Mouse (Mus musculus) adrenal gland, adult 8-10 months (tissue): ENCODE results near the gene Tdrd3. TPM values are rescaled to one million over a fixed set of nuclear protein-coding genes. Genes with fewer than 3 reads are reported as not detected.

ENCODE experiments used
- DNase-seq: peaks from one replicate; pipeline ENCODE4 v3.0.0; 2022
- total RNA-seq, 4 experiments: library from RNA; stranded (reverse); gene quantifications; 2 replicates each; pipeline ENCODE4 v1.2.4; 2022

The Tdrd3 gene
- total RNA-seq, 4 experiments from 2014 or later: 35.8 to 43.2 (median 42.1) TPM

- peak; percentile 27 for DNase-seq
Measured at GRCm38 (mm10) chr14:87451645-87452443, 35.4 kb downstream of the Tdrd3 start.

GRCm38 (mm10) chr14:87455630-87456175 lies 39.3 kb downstream of the Tdrd3 start:
- no peak for DNase-seq

DNA sequence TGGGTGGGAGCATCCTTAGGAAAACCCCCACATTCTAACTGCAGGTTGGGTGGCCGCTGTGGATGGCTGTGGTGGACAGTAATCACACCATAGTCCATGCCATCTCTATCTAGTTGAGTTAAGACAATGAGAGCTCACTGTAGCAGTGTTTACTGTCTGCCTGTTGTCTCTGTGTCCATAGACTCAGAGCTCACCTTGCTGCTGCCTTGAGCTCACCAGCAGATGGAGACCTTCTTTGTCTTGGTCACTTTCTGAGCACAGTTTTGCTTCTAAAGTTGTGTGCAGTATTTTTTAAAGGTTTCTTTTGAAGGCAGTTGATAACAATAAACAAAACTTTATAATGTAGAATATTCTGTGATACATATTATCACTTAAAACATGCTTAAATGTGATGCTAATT lies 43.3 kb downstream of the Tdrd3 start:
- DNase-seq: no peak

- DNase-seq: no peak
Measured at GRCm38 (mm10) chr14:87461543-87461942, 45.1 kb downstream of the Tdrd3 start.

GRCm38 (mm10) chr14:87463963-87464654 lies 47.7 kb downstream of the Tdrd3 start:
- peak; percentile 47 for DNase-seq

DNA sequence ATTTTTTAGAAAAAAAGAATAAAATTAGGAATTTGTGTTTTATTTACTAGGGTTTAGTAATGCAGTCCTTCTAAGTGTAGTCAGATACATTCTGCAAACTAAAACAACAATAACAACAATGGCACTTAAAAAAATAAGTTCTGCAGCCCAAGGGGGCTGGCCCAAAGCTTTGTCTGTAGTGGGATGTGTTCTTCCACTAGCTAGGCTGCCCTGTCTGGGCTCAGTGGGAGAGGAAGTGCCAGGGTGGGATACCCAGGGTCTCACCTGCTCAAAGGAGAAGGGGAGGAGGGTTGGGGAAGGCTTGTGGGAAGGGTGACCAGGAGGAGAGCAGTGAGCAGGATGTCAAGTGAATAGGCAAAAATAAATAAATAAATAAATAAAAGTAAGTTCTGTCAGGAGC lies 48.2 kb downstream of the Tdrd3 start:
- no peak for DNase-seq

- no peak for DNase-seq
Measured at GRCm38 (mm10) chr14:87467586-87467985, 51.1 kb downstream of the Tdrd3 start.

DNA sequence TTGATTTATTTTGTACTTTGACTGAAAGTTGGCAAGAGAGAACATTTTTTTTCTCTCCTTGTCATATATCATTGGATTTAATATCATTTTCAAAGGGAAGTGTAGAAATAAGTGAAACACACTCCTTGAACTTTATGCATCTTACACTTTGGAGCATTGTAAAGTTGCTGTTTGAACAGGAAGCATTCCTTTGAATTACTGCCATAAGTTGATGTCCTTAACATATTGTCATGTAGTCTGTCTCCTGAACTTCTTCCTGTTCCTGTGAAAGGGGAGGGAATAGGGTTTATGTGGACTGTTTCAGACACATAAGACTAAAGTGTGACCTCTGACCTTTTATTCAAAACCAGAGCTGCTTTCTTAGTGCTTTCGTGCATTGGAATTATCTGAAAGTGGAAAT lies 55.1 kb downstream of the Tdrd3 start:
- DNase-seq: no peak

- DNase-seq: no peak
Measured at GRCm38 (mm10) chr14:87472782-87473181, 56.3 kb downstream of the Tdrd3 start.

GRCm38 (mm10) chr14:87475721-87476359 lies 59.4 kb downstream of the Tdrd3 start:
- no peak for DNase-seq

DNA sequence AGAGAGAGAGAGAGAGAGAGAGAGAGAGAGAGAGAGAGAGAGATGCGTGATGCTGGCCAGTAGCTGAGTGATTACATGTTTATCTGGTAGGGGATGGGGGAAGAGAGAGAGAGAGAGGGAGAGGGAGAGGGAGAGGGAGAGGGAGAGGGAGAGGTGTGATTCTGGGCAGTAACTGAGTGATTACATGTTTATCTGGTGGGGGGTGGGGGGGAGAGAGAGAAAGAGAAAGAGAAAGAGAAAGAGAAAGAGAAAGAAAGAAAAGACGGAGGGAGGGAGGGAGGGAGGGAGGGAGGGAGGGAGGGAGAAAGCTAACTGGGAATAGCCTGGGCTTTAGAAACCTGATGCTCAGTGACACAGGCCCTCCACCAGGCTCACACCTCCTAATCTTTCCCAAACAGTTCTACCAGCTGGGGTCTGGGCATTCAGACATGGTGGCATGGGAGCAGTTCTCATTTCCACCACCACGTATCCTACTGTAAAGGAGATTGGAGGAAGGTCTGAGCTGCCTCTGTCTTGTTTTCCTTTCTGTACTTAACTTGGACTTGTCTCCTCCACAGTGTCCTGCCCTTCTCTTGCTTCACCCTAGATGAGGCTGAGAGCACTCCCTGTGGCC lies 62.0 kb downstream of the Tdrd3 start:
- DNase-seq: no peak

DNA sequence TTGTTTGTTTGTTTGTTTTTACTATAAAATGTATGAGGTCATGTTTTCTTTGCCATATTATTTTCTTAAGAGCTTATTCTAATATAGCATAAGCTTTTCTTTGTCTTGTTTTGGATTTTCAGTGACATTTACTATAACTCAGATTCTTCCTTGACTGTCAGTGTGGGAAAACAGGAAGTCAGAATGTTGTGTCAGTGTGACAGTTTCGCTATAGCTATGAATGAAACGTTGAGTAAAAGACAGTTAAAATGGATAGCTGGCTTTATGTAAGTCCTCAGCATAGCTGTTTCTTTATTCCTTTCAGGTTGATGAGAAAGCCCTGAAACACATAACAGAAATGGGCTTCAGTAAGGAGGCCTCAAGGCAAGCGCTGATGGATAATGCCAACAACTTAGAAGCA lies 69.4 kb downstream of the Tdrd3 start:
- DNase-seq: no peak

- no peak for DNase-seq
Measured at GRCm38 (mm10) chr14:87497955-87498594, 81.6 kb downstream of the Tdrd3 start.

DNA sequence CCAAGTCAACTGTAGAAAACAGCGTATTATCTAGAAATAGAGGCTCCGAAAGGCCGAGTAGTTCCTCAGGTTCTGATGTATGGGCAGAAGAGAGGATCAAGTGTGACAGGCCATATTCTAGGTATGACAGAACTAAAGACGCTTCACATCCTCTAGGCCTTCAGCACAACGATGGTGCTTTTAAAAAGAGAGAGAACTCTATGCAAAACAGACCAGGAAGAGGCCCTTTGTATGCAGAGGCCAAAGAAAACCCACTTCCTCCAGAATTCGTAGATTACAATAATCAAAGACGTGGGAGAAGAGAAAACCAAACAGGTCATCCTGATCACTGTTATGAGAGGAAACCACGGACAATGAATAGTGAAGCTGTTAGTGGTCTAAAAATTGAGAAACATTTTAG lies 89.5 kb downstream of the Tdrd3 start:
- no peak for DNase-seq

- no peak for DNase-seq
Measured at GRCm38 (mm10) chr14:87515281-87515680, 98.8 kb downstream of the Tdrd3 start.

GRCm38 (mm10) chr14:87517381-87517780 lies 100.9 kb downstream of the Tdrd3 start:
- DNase-seq: no peak

- DNase-seq: no peak
Measured at GRCm38 (mm10) chr14:87531847-87532246, 115.4 kb downstream of the Tdrd3 start.

DNA sequence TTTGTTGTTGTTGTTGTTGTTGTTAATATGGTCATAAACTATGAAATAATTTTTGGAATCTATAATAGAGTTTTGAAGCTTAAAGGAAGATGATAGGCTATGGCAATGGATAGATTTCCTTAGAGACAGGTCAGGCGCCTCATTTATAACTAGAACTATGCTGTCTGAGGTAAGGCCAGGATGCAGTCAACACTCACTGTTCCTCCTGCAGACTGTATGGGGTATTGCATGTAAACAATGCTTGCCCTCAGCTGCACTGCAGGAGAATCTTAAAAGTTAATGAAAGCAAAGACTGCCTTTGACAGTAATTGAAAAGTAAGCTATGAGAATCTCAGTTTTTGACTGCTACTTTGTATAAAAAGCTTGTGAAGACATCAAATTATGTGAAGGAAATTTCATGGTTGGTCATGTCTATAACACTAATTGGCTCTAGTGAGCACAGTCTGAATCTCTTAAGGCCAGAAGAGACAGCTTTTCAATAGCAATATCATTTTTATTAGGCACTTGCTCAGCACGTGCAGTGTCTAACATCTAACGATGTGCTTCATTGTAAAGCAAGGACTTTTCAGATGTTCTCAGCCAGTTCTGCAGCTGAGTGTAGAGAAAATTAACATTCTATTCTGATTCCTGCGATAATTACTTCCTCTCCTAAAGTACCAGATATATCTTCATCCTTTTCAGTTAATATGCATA lies 120.8 kb downstream of the Tdrd3 start:
- no peak for DNase-seq

DNA sequence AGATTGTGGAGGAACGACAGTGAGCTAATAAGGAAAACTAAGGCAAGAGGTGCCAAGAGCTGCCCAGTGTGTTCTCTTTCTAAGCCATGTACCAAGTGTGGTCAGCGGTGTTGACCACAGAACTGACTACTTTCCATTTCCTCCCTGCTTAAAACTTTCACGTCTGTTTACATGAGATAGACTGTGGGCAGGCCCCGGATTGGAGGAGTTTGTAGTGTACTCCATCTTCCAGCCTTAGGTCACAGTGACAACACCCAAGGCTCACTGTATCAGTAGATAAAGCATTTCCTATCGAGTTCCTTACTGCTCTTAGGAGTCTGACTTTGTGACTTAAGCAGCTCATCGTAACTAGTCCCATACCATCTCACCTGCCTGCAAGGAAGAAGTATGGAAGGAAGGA lies 133.5 kb downstream of the Tdrd3 start:
- DNase-seq: no peak

DNA sequence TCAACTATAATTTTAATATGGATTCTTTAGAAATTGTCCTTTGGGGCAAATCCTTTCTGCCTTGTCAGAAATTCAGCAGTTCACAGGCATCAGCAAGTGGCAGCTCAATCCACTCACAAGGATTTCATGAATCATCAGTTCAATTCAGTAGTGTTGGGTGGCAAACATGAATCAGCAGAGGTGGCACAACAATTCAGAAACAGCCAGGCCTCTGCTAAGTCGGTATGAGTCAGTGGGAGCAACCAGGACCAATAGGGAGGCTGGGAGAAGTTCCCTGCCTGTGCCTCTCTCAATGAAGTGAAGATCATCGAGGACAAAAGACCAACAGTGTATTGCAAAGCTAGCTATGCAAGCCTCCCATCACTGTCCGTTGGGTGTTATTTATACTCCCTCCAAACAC lies 135.8 kb downstream of the Tdrd3 start:
- DNase-seq: peak; percentile 19

DNA sequence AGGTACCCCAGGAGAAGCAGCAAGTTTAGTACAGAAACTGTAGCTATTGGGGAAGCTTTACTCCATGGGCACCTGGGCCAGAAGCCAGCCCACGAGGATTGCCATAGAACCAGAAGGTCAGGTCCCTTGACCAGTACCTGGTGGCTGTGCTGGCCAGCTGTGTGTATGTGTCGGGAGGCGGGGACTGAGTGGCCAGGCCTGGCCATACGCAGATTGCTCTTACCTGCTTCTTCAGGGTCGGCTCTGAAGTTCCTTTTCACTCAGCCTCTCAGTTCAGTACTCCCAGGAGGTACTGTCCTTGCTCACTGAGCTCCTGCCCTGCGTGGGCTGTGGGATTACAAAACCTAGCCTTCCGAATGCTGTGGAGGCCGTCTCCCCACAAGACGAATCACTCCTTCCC lies 147.4 kb downstream of the Tdrd3 start:
- DNase-seq: peak; percentile 15

DNA sequence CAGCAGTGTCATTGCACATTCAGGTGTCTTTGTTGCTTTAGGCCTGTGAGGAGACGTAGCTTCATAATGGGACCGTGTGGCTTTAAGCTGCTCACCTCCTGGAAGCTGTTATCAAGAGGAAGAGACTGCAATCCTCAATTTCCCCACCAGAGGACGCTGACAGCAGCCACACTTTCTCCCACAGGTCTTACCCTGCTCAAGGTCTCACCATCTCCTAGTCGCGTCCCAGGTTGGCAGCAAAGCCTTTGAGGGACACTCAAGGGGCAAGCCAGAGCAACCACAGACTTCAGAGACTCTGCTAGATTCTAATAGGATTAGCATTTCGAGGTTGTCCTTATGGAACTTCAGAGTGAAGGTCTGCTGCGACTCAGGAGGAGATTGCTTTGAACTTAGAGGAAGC lies 149.8 kb downstream of the Tdrd3 start:
- DNase-seq: peak; percentile 15
